Mouse (Mus musculus): Measurements from ENCODE around the gene Tnxb.

The Tnxb gene

GRCm38 (mm10) chr17:34628644-34628967 lies 41.7 kb upstream of the Tnxb start:
- Histone ChIP-seq H3K27me3 (ENCODE audit: insufficient read depth, low read length) (peaks cover 52% of the 10 kb centered on the region), H3K36me3 (ENCODE audit: insufficient read depth, low read length) (peaks cover 8% of the 10 kb centered on the region; the same call in 1 of the 2 replicates), H3K4me3 (replicated peaks; ENCODE audit: low read length) (peak overlapping the region; percentile 86), H3K4me1 (replicated peaks; ENCODE audit: low read depth, low read length) (peaks cover 76% of the 10 kb centered on the region), H3K9me3 (ENCODE audit: low read length) (no peaks in the 10 kb centered on the region)
- TF ChIP-seq CTCF (conservative IDR thresholded peaks at IDR 0.05; ENCODE audit: low read length) (no peak), POU5F1 (IDR thresholded peaks at IDR 0.05; ENCODE audit: borderline replicate concordance, low read length) (no peak), NANOG (IDR thresholded peaks at IDR 0.05; ENCODE audit: borderline replicate concordance, low read length) (no peak)

GRCm38 (mm10) chr17:34629221-34629751 lies 41.0 kb upstream of the Tnxb start, which contains the start of gene Prrt1:
Gene Prrt1, plus strand, starts transcription at chr17:34629533.
- peaks cover 8% of the 10 kb centered on the region; the same call in 1 of the 2 replicates for H3K36me3 ChIP-seq (ENCODE audit: insufficient read depth, low read length)
- no peaks in the 10 kb centered on the region for H3K9me3 ChIP-seq (ENCODE audit: low read length)
- peaks cover 77% of the 10 kb centered on the region for H3K4me1 ChIP-seq (replicated peaks; ENCODE audit: low read depth, low read length)
- no peak for TF ChIP-seq CTCF (conservative IDR thresholded peaks at IDR 0.05; ENCODE audit: low read length)
- TF ChIP-seq NANOG (IDR thresholded peaks at IDR 0.05; ENCODE audit: borderline replicate concordance, low read length), result no peak
- no peak for TF ChIP-seq POU5F1 (IDR thresholded peaks at IDR 0.05; ENCODE audit: borderline replicate concordance, low read length)
- H3K4me3 ChIP-seq (replicated peaks; ENCODE audit: low read length), result peak within 1 kb of the TSS; percentile 86
- H3K27me3 ChIP-seq (ENCODE audit: insufficient read depth, low read length), result peaks cover 52% of the 10 kb centered on the region

- Histone ChIP-seq H3K4me3 (replicated peaks; ENCODE audit: low read length) (no peak overlapping the region), H3K36me3 (ENCODE audit: insufficient read depth, low read length) (peaks cover 8% of the 10 kb centered on the region; the same call in 1 of the 2 replicates), H3K9me3 (ENCODE audit: low read length) (no peaks in the 10 kb centered on the region), H3K27me3 (ENCODE audit: insufficient read depth, low read length) (peaks cover 52% of the 10 kb centered on the region), H3K4me1 (replicated peaks; ENCODE audit: low read depth, low read length) (peaks cover 77% of the 10 kb centered on the region)
- TF ChIP-seq NANOG (IDR thresholded peaks at IDR 0.05; ENCODE audit: borderline replicate concordance, low read length), result no peak
- TF ChIP-seq POU5F1 (IDR thresholded peaks at IDR 0.05; ENCODE audit: borderline replicate concordance, low read length), result no peak
- TF ChIP-seq CTCF (conservative IDR thresholded peaks at IDR 0.05; ENCODE audit: low read length), result no peak
Measured at GRCm38 (mm10) chr17:34629796-34630603, 40.3 kb upstream of the Tnxb start.

GRCm38 (mm10) chr17:34630761-34631301 lies 39.5 kb upstream of the Tnxb start:
- TF ChIP-seq POU5F1 (IDR thresholded peaks at IDR 0.05; ENCODE audit: borderline replicate concordance, low read length) (no peak), NANOG (IDR thresholded peaks at IDR 0.05; ENCODE audit: borderline replicate concordance, low read length) (no peak), CTCF (conservative IDR thresholded peaks at IDR 0.05; ENCODE audit: low read length) (no peak)
- H3K4me3 ChIP-seq (replicated peaks; ENCODE audit: low read length), result peak overlapping the region; percentile 80
- no peaks in the 10 kb centered on the region for H3K36me3 ChIP-seq (ENCODE audit: insufficient read depth, low read length)
- H3K4me1 ChIP-seq (replicated peaks; ENCODE audit: low read depth, low read length), result peaks cover 70% of the 10 kb centered on the region
- no peaks in the 10 kb centered on the region for H3K9me3 ChIP-seq (ENCODE audit: low read length)
- H3K27me3 ChIP-seq (ENCODE audit: insufficient read depth, low read length), result peaks cover 49% of the 10 kb centered on the region

- Histone ChIP-seq H3K4me3 (replicated peaks; ENCODE audit: low read length) (peak overlapping the region; percentile 80), H3K36me3 (ENCODE audit: insufficient read depth, low read length) (no peaks in the 10 kb centered on the region), H3K4me1 (replicated peaks; ENCODE audit: low read depth, low read length) (peaks cover 62% of the 10 kb centered on the region), H3K27me3 (ENCODE audit: insufficient read depth, low read length) (peaks cover 43% of the 10 kb centered on the region), H3K9me3 (ENCODE audit: low read length) (no peaks in the 10 kb centered on the region)
- TF ChIP-seq POU5F1 (IDR thresholded peaks at IDR 0.05; ENCODE audit: borderline replicate concordance, low read length), result no peak
- TF ChIP-seq CTCF (conservative IDR thresholded peaks at IDR 0.05; ENCODE audit: low read length), result no peak
- no peak for TF ChIP-seq NANOG (IDR thresholded peaks at IDR 0.05; ENCODE audit: borderline replicate concordance, low read length)
Measured at GRCm38 (mm10) chr17:34631647-34632046, 38.7 kb upstream of the Tnxb start.

- TF ChIP-seq POU5F1 (IDR thresholded peaks at IDR 0.05; ENCODE audit: borderline replicate concordance, low read length), result no peak
- TF ChIP-seq CTCF (conservative IDR thresholded peaks at IDR 0.05; ENCODE audit: low read length), result no peak
- no peak for TF ChIP-seq NANOG (IDR thresholded peaks at IDR 0.05; ENCODE audit: borderline replicate concordance, low read length)
- Histone ChIP-seq H3K4me3 (replicated peaks; ENCODE audit: low read length) (peak overlapping the region; percentile 80), H3K27me3 (ENCODE audit: insufficient read depth, low read length) (peaks cover 44% of the 10 kb centered on the region), H3K9me3 (ENCODE audit: low read length) (no peaks in the 10 kb centered on the region), H3K36me3 (ENCODE audit: insufficient read depth, low read length) (no peaks in the 10 kb centered on the region), H3K4me1 (replicated peaks; ENCODE audit: low read depth, low read length) (peaks cover 56% of the 10 kb centered on the region)
Measured at GRCm38 (mm10) chr17:34632261-34632691, 38.1 kb upstream of the Tnxb start.

GRCm38 (mm10) chr17:34635671-34636070 lies 34.7 kb upstream of the Tnxb start:
- Histone ChIP-seq H3K4me1 (replicated peaks; ENCODE audit: low read depth, low read length) (peaks cover 26% of the 10 kb centered on the region), H3K27me3 (ENCODE audit: insufficient read depth, low read length) (peaks cover 17% of the 10 kb centered on the region), H3K9me3 (ENCODE audit: low read length) (no peaks in the 10 kb centered on the region), H3K4me3 (replicated peaks; ENCODE audit: low read length) (no peak overlapping the region), H3K36me3 (ENCODE audit: insufficient read depth, low read length) (no peaks in the 10 kb centered on the region)
- no peak for TF ChIP-seq NANOG (IDR thresholded peaks at IDR 0.05; ENCODE audit: borderline replicate concordance, low read length)
- no peak for TF ChIP-seq CTCF (conservative IDR thresholded peaks at IDR 0.05; ENCODE audit: low read length)
- TF ChIP-seq POU5F1 (IDR thresholded peaks at IDR 0.05; ENCODE audit: borderline replicate concordance, low read length), result no peak

GRCm38 (mm10) chr17:34637459-34637858 lies 32.9 kb upstream of the Tnxb start:
- TF ChIP-seq POU5F1 (IDR thresholded peaks at IDR 0.05; ENCODE audit: borderline replicate concordance, low read length) (no peak), NANOG (IDR thresholded peaks at IDR 0.05; ENCODE audit: borderline replicate concordance, low read length) (no peak)
- Histone ChIP-seq H3K27me3 (ENCODE audit: insufficient read depth, low read length) (peaks cover 6% of the 10 kb centered on the region; the same call in 1 of the 2 replicates), H3K9me3 (ENCODE audit: low read length) (no peaks in the 10 kb centered on the region), H3K36me3 (ENCODE audit: insufficient read depth, low read length) (no peaks in the 10 kb centered on the region), H3K4me3 (replicated peaks; ENCODE audit: low read length) (no peak overlapping the region), H3K4me1 (replicated peaks; ENCODE audit: low read depth, low read length) (peaks cover 21% of the 10 kb centered on the region)

Measured in E14TG2a.4 (cell line).